13 mouse cellular contexts compared by ENCODE assay signal in genomic region chr11:6924476-6924875, GRCm38 (mm10).
DNase-seq lines count a peak whose midpoint lies in the region; ATAC-seq lines count a peak whose summit lies in the region.
"Had no signal": no experiment of that assay in that cellular context is flagged by ENCODE, and none has a peak within 500 bp of the region (broad histone marks: within the 10 kb centered on the region; RNA-seq: fewer than 3 reads in every experiment).

No protein-coding gene starts in this region.

- H3K27me3 ChIP-seq in heart, embryonic 11.5 days (ENCODE audit: control insufficient read depth, insufficient read depth, low read length): no peaks in the 10 kb centered on the region
- no peaks in the 10 kb centered on the region for H3K27me3 ChIP-seq in kidney, embryonic 16.5 days (ENCODE audit: insufficient read depth, low read length)
- H3K27me3 ChIP-seq: neural tube, embryonic 13.5 days had no signal

- peak overlapping the region; percentile 52 for H3K4me2 ChIP-seq in heart, embryonic 11.5 days
- peak overlapping the region; percentile 32 for H3K4me2 ChIP-seq in kidney, embryonic 16.5 days (replicated peaks; ENCODE audit: low read depth, low read length)
- H3K4me2 ChIP-seq: neural tube, embryonic 13.5 days had no signal

- no peak for ATAC-seq in heart, embryonic 11.5 days (replicated peaks; ENCODE audit: insufficient number of reproducible peaks, low FRiP score, low TSS enrichment)
- peak; percentile 54; the same call in 1 of the 2 replicates for ATAC-seq in kidney, embryonic 16.5 days (ENCODE audit: low FRiP score, low TSS enrichment)

- no peaks in the 10 kb centered on the region for H3K9me3 ChIP-seq in heart, embryonic 11.5 days (replicated peaks; ENCODE audit: control insufficient read depth, low read length)
- H3K9me3 ChIP-seq in kidney, embryonic 16.5 days (ENCODE audit: low read length): no peaks in the 10 kb centered on the region
- H3K9me3 ChIP-seq: midbrain, embryonic 12.5 days; neural tube, embryonic 13.5 days had no signal

- WGBS in heart, embryonic 11.5 days (ENCODE audit: insufficient replicate concordance): 15% methylated on average over 6 of the region's 6 CpGs
- WGBS in kidney, embryonic 16.5 days: 41% methylated on average over 6 of the region's 6 CpGs

- intact Hi-C loops in heart, postnatal 36 days (cut with DNase I): no loop called here

- no peaks in the 10 kb centered on the region for H3K36me3 ChIP-seq in heart, embryonic 11.5 days (ENCODE audit: control insufficient read depth, insufficient read depth, low read length)
- H3K36me3 ChIP-seq in kidney, embryonic 16.5 days (ENCODE audit: insufficient read depth, low read length): no peaks in the 10 kb centered on the region
- H3K36me3 ChIP-seq: midbrain, embryonic 12.5 days; neural tube, embryonic 13.5 days had no signal

- H3K4me3 ChIP-seq in heart, embryonic 11.5 days (ENCODE audit: low read depth, low read length): no peak overlapping the region
- no peak overlapping the region for H3K4me3 ChIP-seq in kidney, embryonic 16.5 days (ENCODE audit: low read length)
- H3K4me3 ChIP-seq: midbrain, embryonic 12.5 days; neural tube, embryonic 13.5 days had no signal

- peaks cover 2% of the 10 kb centered on the region; the same call in 1 of the 2 replicates for H3K4me1 ChIP-seq in heart, embryonic 11.5 days (ENCODE audit: control insufficient read depth, insufficient read depth, low read length)
- H3K4me1 ChIP-seq in kidney, embryonic 16.5 days (ENCODE audit: insufficient read depth, low read length): peaks cover 12% of the 10 kb centered on the region

- no peak overlapping the region for H3K9ac ChIP-seq in heart, embryonic 11.5 days (ENCODE audit: low read depth, low read length)
- H3K9ac ChIP-seq in kidney, embryonic 16.5 days (replicated peaks; ENCODE audit: low read length): 0 out of 2 replicates have a peak overlapping the region, but pooled peaks have one; percentile 6
- H3K9ac ChIP-seq: midbrain, embryonic 12.5 days; neural tube, embryonic 13.5 days had no signal

- no peak overlapping the region for H3K27ac ChIP-seq in heart, embryonic 11.5 days (ENCODE audit: low read depth, low read length)
- no peak overlapping the region for H3K27ac ChIP-seq in kidney, embryonic 16.5 days (ENCODE audit: low read length)
- H3K27ac ChIP-seq: midbrain, embryonic 12.5 days; neural tube, embryonic 13.5 days had no signal

- DNase-seq in heart, postnatal 36 days: no peak
- DNase-seq in kidney, adult 8-10 months: no peak
- peak; percentile 6 for DNase-seq in retina, embryonic 14.5 days (ENCODE audit: low spot score)
- DNase-seq in retina, postnatal 1 day: no peak
- no peak for DNase-seq in layer of hippocampus, adult 18-20 months (ENCODE audit: low spot score in 2 of 2)
- no peak for DNase-seq in thymus, postnatal 36 days
- DNase-seq: adrenal gland, postnatal 25 days; cerebellum, postnatal 25 days; thymus, adult 2 months had no signal
